Mouse (Mus musculus): ENCODE results near the gene Gpc1. TPM values are rescaled to one million over a fixed set of nuclear protein-coding genes. Genes with fewer than 3 reads are reported as not detected.

Gene Gpc1
- polyA plus RNA-seq, 1 experiment from 2014 or later = 58.1 TPM

DNA sequence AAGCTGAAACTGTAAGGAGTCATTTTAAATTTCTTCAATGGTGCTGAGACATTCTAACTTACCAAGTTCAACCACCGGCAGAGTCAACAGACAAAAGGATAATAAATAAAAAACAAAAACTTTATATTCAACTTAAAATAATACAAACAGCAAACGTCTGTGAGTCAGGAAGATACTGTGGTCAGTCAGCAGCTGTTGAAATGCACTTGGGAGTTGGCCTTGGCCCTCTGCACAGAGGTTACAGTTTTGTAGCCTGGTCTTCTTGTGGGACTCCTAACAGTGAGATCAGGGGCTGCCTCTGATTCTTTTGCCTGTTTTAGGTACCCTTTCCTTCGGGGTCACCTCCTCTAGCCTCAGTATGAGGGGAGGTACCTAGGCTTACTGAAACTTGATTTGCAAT lies 62.5 kb downstream of the Gpc1 start:
- WGBS = 58% methylated on average over 3 of the region's 3 CpGs
- no peaks in the 10 kb centered on the region for H3K36me3 ChIP-seq (ENCODE audit: insufficient read depth, low read length)
- ATAC-seq (ENCODE audit: low FRiP score, low TSS enrichment) = no peak
- H3K27ac ChIP-seq (ENCODE audit: low read length) = no peak overlapping the region
- H3K4me1 ChIP-seq (ENCODE audit: insufficient read depth, low read length) = no peaks in the 10 kb centered on the region
- no peaks in the 10 kb centered on the region for H3K9me3 ChIP-seq (ENCODE audit: low read length)
- no peaks in the 10 kb centered on the region for H3K27me3 ChIP-seq (ENCODE audit: insufficient read depth, low read length)
- H3K4me3 ChIP-seq (ENCODE audit: low read length) = no peak overlapping the region
- no peak overlapping the region for H3K9ac ChIP-seq (replicated peaks; ENCODE audit: low read length)
- H3K4me2 ChIP-seq (replicated peaks; ENCODE audit: low read depth, low read length) = no peak overlapping the region

DNA sequence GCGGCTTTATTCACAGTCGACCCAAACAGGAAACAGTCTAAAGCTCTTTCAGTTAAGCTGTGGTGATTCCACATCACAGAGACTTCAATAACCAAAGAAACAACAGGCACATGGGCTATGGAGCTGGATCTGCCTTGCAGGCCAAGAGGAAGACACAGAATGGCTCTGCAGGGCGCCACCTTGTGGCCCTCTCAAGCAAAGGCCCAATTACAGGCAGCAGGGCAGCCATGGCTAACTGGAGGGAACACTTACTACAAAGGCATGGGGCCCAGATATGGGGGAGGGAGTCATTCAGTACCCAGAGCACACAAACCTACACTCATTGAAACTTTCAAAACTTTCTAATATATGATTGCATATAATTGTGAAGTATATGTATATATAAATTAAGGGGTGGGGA lies 63.6 kb downstream of the Gpc1 start:
- peak; percentile 90 for ATAC-seq (ENCODE audit: low FRiP score, low TSS enrichment)
- H3K4me2 ChIP-seq (replicated peaks; ENCODE audit: low read depth, low read length) = no peak overlapping the region
- H3K9me3 ChIP-seq (ENCODE audit: low read length) = no peaks in the 10 kb centered on the region
- no peak overlapping the region for H3K4me3 ChIP-seq (ENCODE audit: low read length)
- no peak overlapping the region for H3K27ac ChIP-seq (ENCODE audit: low read length)
- no peaks in the 10 kb centered on the region for H3K27me3 ChIP-seq (ENCODE audit: insufficient read depth, low read length)
- H3K9ac ChIP-seq (replicated peaks; ENCODE audit: low read length) = no peak overlapping the region
- WGBS = 13% methylated on average over 3 of the region's 3 CpGs
- no peaks in the 10 kb centered on the region for H3K36me3 ChIP-seq (ENCODE audit: insufficient read depth, low read length)
- no peaks in the 10 kb centered on the region for H3K4me1 ChIP-seq (ENCODE audit: insufficient read depth, low read length)

DNA sequence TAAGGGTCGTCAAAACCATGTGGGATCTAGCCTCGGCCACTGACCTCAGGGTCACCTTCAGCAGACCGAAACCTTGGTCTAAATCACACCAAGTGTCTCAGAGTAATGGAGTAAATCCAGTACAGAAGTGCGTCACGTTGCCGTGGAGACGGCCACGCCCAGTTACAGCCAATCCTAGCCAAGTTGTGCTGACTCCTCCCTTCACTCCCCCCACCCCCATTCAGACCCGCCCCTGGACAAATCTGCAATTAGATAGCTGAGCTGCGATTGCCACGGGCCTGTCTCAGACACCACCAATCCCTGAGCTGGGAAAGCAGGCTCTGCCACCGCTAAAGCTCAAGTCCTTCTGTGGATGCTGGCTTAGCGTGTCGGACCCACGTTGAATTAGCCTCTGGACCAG lies 71.3 kb downstream of the Gpc1 start, which contains the start of gene Ankmy1:
Gene Ankmy1, minus strand, starts transcription at position 121 of the 400 bp plus-strand sequence.
- peak; percentile 57 for ATAC-seq (ENCODE audit: low FRiP score, low TSS enrichment)
- H3K9ac ChIP-seq (replicated peaks; ENCODE audit: low read length) = peak within 1 kb of the TSS; percentile 31; the same call in 1 of the 2 replicates
- peak within 1 kb of the TSS; percentile 38 for H3K4me3 ChIP-seq (ENCODE audit: low read length)
- peak within 1 kb of the TSS; percentile 56 for H3K4me2 ChIP-seq (replicated peaks; ENCODE audit: low read depth, low read length)
- H3K36me3 ChIP-seq (ENCODE audit: insufficient read depth, low read length) = no peaks in the 10 kb centered on the region
- no peak within 1 kb of the TSS for H3K27ac ChIP-seq (ENCODE audit: low read length)
- peaks cover 17% of the 10 kb centered on the region; the same call in 1 of the 2 replicates for H3K4me1 ChIP-seq (ENCODE audit: insufficient read depth, low read length)
- no peaks in the 10 kb centered on the region for H3K27me3 ChIP-seq (ENCODE audit: insufficient read depth, low read length)
- 1% methylated on average over 15 of the region's 15 CpGs for WGBS
- no peaks in the 10 kb centered on the region for H3K9me3 ChIP-seq (ENCODE audit: low read length)

DNA sequence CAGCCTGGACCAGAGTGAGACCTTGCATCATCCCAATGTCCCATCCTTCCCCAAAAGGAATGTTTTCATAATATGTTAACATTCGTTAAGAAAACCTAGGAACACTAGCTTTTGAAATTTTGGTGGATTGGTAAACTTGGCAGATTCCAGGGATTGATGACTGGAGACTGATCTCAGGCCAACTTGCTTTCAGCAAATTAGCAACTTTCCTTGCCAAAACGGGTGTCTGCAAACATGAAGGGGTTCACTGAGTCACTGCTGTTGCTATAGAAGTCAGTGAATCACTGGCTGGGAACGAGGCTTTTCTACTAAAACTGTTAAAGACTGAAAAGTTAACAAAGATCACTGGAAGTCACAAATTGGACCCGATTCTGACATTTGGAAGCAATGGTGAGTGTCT lies 72.2 kb downstream of the Gpc1 start:
- no peak overlapping the region for H3K4me2 ChIP-seq (replicated peaks; ENCODE audit: low read depth, low read length)
- no peak overlapping the region for H3K9ac ChIP-seq (replicated peaks; ENCODE audit: low read length)
- H3K27me3 ChIP-seq (ENCODE audit: insufficient read depth, low read length) = no peaks in the 10 kb centered on the region
- no peaks in the 10 kb centered on the region for H3K9me3 ChIP-seq (ENCODE audit: low read length)
- no peak overlapping the region for H3K27ac ChIP-seq (ENCODE audit: low read length)
- ATAC-seq (ENCODE audit: low FRiP score, low TSS enrichment) = no peak
- H3K4me1 ChIP-seq (ENCODE audit: insufficient read depth, low read length) = peaks cover 19% of the 10 kb centered on the region; the same call in 1 of the 2 replicates
- WGBS = 71% methylated on average over 4 of the region's 4 CpGs
- H3K4me3 ChIP-seq (ENCODE audit: low read length) = no peak overlapping the region
- no peaks in the 10 kb centered on the region for H3K36me3 ChIP-seq (ENCODE audit: insufficient read depth, low read length)

DNA sequence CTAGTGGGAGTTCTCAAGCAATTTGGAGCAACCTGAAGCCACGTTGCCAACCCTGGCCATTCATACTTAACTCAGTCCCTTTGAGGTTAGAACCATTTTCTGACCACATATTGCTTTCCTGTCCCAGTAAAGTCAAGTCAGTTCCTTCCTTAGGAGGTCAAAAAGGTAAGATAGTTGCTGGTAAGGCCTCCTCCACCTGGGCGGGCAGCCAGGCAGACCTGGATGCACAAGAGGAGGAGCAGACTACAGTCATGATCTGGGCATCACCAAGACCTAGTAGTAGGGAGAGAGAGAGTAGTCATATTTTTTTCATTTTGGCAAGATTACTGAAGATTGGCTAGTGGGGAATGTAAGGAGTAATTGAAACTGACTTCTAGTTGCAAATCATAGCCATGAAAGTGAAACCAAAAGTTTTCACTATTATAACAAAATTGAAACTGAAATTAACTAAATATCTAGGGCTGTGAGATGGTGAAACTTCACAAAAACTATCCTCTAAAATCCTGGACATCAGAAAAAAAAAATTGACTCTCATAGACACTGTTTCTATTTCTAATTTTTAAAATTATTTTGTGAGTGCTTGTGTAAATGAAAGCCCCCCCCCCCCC lies 74.4 kb downstream of the Gpc1 start:
- WGBS = 90% methylated on average over 2 of the region's 2 CpGs

DNA sequence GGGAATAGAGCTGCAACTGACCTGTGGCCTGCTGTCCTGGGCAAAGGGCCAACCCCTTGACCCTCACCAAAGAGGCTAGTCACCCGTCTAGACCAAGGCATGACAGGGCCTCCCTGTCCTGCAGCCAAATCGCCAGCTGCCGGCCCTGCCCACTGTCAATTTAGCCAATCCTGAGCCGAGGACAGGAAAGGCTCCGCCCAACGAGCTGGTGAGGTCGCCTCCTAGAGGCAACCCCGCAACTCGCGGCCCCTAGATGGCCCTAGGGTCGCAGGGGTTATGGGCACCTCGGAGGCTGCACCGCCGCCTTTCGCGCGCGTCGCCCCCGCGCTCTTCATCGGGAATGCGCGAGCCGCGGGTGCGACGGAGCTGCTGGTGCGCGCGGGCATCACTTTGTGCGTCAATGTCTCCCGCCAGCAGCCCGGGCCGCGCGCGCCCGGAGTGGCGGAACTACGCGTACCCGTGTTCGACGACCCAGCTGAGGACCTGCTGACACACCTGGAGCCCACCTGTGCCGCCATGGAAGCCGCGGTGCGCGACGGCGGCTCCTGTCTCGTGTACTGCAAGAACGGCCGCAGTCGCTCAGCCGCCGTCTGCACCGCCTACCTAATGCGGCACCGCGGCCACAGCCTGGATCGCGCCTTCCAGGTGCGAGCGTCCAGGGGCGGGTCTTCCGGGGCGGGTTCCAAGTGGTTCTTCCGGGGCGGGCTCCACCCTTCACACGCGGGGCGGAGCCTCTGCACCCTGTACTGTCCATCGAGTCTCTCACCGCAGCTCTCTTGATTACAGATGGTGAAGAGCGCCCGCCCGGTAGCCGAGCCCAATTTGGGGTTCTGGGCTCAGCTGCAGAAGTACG lies 75.6 kb downstream of the Gpc1 start, which contains the start of gene Dusp28:
Gene Dusp28, plus strand, starts transcription at position 203 of the 853 bp plus-strand sequence.
- ATAC-seq (ENCODE audit: low FRiP score, low TSS enrichment) = peak; percentile 92
- Histone ChIP-seq H3K4me3 (ENCODE audit: low read length) (peak within 1 kb of the TSS; percentile 74), H3K27me3 (ENCODE audit: insufficient read depth, low read length) (no peaks in the 10 kb centered on the region), H3K9me3 (ENCODE audit: low read length) (no peaks in the 10 kb centered on the region), H3K27ac (ENCODE audit: low read length) (peak within 1 kb of the TSS; percentile 94), H3K4me1 (ENCODE audit: insufficient read depth, low read length) (peaks cover 34% of the 10 kb centered on the region), H3K9ac (replicated peaks; ENCODE audit: low read length) (peak within 1 kb of the TSS; percentile 71), H3K4me2 (replicated peaks; ENCODE audit: low read depth, low read length) (peak within 1 kb of the TSS; percentile 80), H3K36me3 (ENCODE audit: insufficient read depth, low read length) (no peaks in the 10 kb centered on the region)
- WGBS = under 1% methylated on average over 81 of the region's 81 CpGs

More for the DNA sequence above, 74.4 kb downstream of the Gpc1 start:
- no peaks in the 10 kb centered on the region for H3K27me3 ChIP-seq (ENCODE audit: insufficient read depth, low read length)
- no peak overlapping the region for H3K27ac ChIP-seq (ENCODE audit: low read length)
- H3K4me3 ChIP-seq (ENCODE audit: low read length) = no peak overlapping the region
- H3K4me2 ChIP-seq (replicated peaks; ENCODE audit: low read depth, low read length) = no peak overlapping the region
- H3K36me3 ChIP-seq (ENCODE audit: insufficient read depth, low read length) = no peaks in the 10 kb centered on the region
- H3K4me1 ChIP-seq (ENCODE audit: insufficient read depth, low read length) = peaks cover 28% of the 10 kb centered on the region
- no peaks in the 10 kb centered on the region for H3K9me3 ChIP-seq (ENCODE audit: low read length)
- no peak overlapping the region for H3K9ac ChIP-seq (replicated peaks; ENCODE audit: low read length)
- no peak for ATAC-seq (ENCODE audit: low FRiP score, low TSS enrichment)

DNA sequence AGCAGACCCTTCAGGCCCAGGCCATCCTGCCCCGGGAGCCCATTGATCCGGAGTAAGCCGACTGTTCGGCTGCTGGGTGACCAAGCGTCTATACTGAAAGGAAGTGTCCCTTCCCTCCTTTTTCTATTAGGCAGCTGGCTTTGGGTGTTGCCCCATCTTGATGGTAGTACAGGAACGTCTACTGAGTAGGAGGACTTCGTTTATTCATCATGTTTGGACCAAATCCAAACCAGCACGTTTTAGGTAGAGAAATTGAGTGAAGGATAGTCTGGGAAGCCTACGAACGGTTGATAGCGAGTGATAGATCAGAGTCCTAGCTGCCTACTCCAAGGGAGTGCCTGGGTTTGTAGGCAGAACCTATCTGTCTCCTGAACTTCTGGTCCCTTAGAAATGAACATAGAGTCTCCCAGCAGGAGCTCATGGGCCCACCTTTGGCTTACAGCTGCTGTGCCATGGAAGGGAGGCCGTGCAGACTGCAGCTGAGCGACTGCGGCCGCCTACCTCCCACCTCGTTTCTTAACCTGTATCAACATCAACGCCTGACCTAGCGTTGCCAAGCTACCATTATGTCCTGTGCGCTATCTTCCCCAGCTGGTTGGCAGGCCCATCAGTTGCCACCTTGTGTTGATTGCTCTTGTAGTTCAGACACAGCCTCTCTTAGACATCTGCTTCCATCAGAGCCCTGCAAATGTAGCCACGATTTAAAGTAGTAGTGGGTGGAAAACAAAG lies 76.4 kb downstream of the Gpc1 start:
- H3K4me2 ChIP-seq (replicated peaks; ENCODE audit: low read depth, low read length) = peak overlapping the region; percentile 80
- H3K36me3 ChIP-seq (ENCODE audit: insufficient read depth, low read length) = no peaks in the 10 kb centered on the region
- H3K27ac ChIP-seq (ENCODE audit: low read length) = peak overlapping the region; percentile 94; the same call in 1 of the 2 replicates
- H3K4me3 ChIP-seq (ENCODE audit: low read length) = peak overlapping the region; percentile 74
- peak overlapping the region; percentile 71 for H3K9ac ChIP-seq (replicated peaks; ENCODE audit: low read length)
- H3K27me3 ChIP-seq (ENCODE audit: insufficient read depth, low read length) = no peaks in the 10 kb centered on the region
- no peaks in the 10 kb centered on the region for H3K9me3 ChIP-seq (ENCODE audit: low read length)
- no peak for ATAC-seq (ENCODE audit: low FRiP score, low TSS enrichment)
- 48% methylated on average over 20 of the region's 20 CpGs for WGBS
- H3K4me1 ChIP-seq (ENCODE audit: insufficient read depth, low read length) = peaks cover 38% of the 10 kb centered on the region

DNA sequence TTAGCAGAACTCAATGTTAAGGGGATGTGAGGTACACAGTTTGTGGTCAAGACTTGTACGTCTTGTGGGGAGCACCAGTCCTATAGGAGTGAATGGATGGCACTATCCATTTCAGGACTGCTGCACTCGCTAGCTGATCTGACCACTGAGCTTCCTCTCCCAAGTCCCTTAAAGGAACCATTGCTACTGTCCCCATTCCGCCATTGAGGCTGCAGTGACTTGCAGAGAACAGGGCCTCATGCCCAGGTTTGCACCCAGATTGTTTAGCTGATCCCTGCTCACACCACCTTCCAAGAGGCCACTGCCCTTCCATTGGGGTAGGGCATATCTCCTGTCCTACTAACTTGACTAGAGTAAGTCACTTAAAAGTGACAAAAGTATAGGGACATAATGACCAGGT lies 77.2 kb downstream of the Gpc1 start:
- peaks cover 34% of the 10 kb centered on the region for H3K4me1 ChIP-seq (ENCODE audit: insufficient read depth, low read length)
- no peak for ATAC-seq (ENCODE audit: low FRiP score, low TSS enrichment)
- H3K27ac ChIP-seq (ENCODE audit: low read length) = no peak overlapping the region
- no peaks in the 10 kb centered on the region for H3K36me3 ChIP-seq (ENCODE audit: insufficient read depth, low read length)
- no peak overlapping the region for H3K4me2 ChIP-seq (replicated peaks; ENCODE audit: low read depth, low read length)
- no peaks in the 10 kb centered on the region for H3K27me3 ChIP-seq (ENCODE audit: insufficient read depth, low read length)
- 92% methylated on average over 3 of the region's 3 CpGs for WGBS
- no peak overlapping the region for H3K4me3 ChIP-seq (ENCODE audit: low read length)
- H3K9me3 ChIP-seq (ENCODE audit: low read length) = no peaks in the 10 kb centered on the region
- H3K9ac ChIP-seq (replicated peaks; ENCODE audit: low read length) = no peak overlapping the region

DNA sequence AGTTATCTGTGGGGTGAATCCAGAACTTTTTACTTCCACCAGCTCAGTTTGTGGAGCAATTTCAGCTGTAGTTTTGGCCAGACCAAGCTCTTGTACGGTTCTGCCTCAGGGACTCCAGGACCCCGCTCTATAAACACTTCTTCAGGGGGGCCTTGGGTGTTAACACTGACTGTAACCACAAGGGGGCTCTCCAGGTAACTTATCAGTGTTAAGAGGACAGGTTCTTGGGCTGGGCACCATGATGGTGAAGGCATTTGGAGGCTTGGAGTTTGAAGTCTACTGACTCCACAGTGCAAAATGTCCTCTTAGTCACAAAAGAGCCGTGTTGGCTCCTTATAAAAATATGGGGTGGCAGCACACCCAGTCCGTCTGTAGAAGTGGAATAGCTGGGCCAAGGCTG lies 77.6 kb downstream of the Gpc1 start:
- Histone ChIP-seq H3K27ac (ENCODE audit: low read length) (no peak overlapping the region), H3K4me2 (replicated peaks; ENCODE audit: low read depth, low read length) (no peak overlapping the region), H3K9me3 (ENCODE audit: low read length) (no peaks in the 10 kb centered on the region), H3K4me1 (ENCODE audit: insufficient read depth, low read length) (peaks cover 34% of the 10 kb centered on the region), H3K27me3 (ENCODE audit: insufficient read depth, low read length) (no peaks in the 10 kb centered on the region), H3K4me3 (ENCODE audit: low read length) (no peak overlapping the region), H3K36me3 (ENCODE audit: insufficient read depth, low read length) (no peaks in the 10 kb centered on the region), H3K9ac (replicated peaks; ENCODE audit: low read length) (no peak overlapping the region)
- no peak for ATAC-seq (ENCODE audit: low FRiP score, low TSS enrichment)
- 68% methylated on average over 4 of the region's 4 CpGs for WGBS

Measured in kidney, embryonic 16.5 days (tissue).